ENCODE assay signal across 8 mouse cellular contexts in genomic region chrX:72655789-72656188, GRCm38 (mm10). TPM values are rescaled to one million over a fixed set of nuclear protein-coding genes. Genes with fewer than 3 reads are reported as not detected.
A peak's percentile ranks its signal among the peaks of the same experiment; 100 is the strongest.
DNase-seq lines count a peak whose midpoint lies in the region; ATAC-seq and TF ChIP-seq lines count a peak whose summit lies in the region.

No protein-coding gene starts in this region.

- peak; percentile 4 for DNase-seq in kidney, postnatal 0 days (ENCODE audit: low spot score)
- DNase-seq in kidney, adult 8-10 months: no peak
- no peak for DNase-seq in embryonic facial prominence, embryonic 14.5 days (ENCODE audit: low spot score)
- DNase-seq in left cerebral cortex, postnatal 25 days (ENCODE audit: low spot score in 2 of 2): peak; percentile 9 to 31
- DNase-seq in retina, postnatal 1 day: peak; percentile 49
- no peak for DNase-seq in natural killer cell, adult 2 months (ENCODE audit: low spot score in 2 of 2)
- DNase-seq in urinary bladder, adult 2 months (ENCODE audit: low spot score): no peak

- no peak overlapping the region for H3K27ac ChIP-seq in kidney, postnatal 0 days
- H3K27ac ChIP-seq in embryonic facial prominence, embryonic 14.5 days (replicated peaks; ENCODE audit: low read depth, low read length): no peak overlapping the region

- H3K27me3 ChIP-seq in kidney, postnatal 0 days (ENCODE audit: insufficient read depth, low read length): no peaks in the 10 kb centered on the region
- peaks cover 5% of the 10 kb centered on the region for H3K27me3 ChIP-seq in embryonic facial prominence, embryonic 14.5 days (replicated peaks; ENCODE audit: control insufficient read depth, insufficient read depth, low read length)

- 28% methylated on average over 11 of the region's 11 CpGs for WGBS in kidney, postnatal 0 days
- 16% methylated on average over 3 of the region's 11 CpGs for WGBS in embryonic facial prominence, embryonic 14.5 days

- TF ChIP-seq CTCF in kidney, postnatal 0 days (IDR thresholded peaks at IDR 0.05; ENCODE audit: low read depth): no peak

- peak overlapping the region; percentile 14 for H3K4me3 ChIP-seq in kidney, postnatal 0 days (replicated peaks; ENCODE audit: low read depth, low read length)
- peak overlapping the region; percentile 36 for H3K4me3 ChIP-seq in embryonic facial prominence, embryonic 14.5 days (ENCODE audit: low read depth, low read length)

- no peaks in the 10 kb centered on the region for H3K4me1 ChIP-seq in kidney, postnatal 0 days (replicated peaks; ENCODE audit: insufficient read depth, low read length)
- no peaks in the 10 kb centered on the region for H3K4me1 ChIP-seq in embryonic facial prominence, embryonic 14.5 days (ENCODE audit: control insufficient read depth, insufficient read depth, low read length)

- H3K4me2 ChIP-seq in kidney, postnatal 0 days (ENCODE audit: low read length): peak overlapping the region; percentile 39
- H3K4me2 ChIP-seq in embryonic facial prominence, embryonic 14.5 days (ENCODE audit: low read depth, low read length): peak overlapping the region; percentile 56

- no peak; the same call in 1 of the 2 replicates for ATAC-seq in kidney, postnatal 0 days (replicated peaks; ENCODE audit: low FRiP score, low read depth)
- ATAC-seq in embryonic facial prominence, embryonic 14.5 days (ENCODE audit: low read depth): no peak; the same call in 1 of the 2 replicates
- no peak for ATAC-seq in erythroid progenitor cell, adult 5-6 weeks (replicated peaks; ENCODE audit: low FRiP score, poor library complexity, severe bottlenecking)

- H3K9ac ChIP-seq in kidney, postnatal 0 days (ENCODE audit: low read depth, low read length): no peak overlapping the region
- H3K9ac ChIP-seq in embryonic facial prominence, embryonic 14.5 days (ENCODE audit: low read depth, low read length): peak overlapping the region; percentile 49

- intact Hi-C loops in left cerebral cortex, postnatal 25 days (cut with DNase I): no loop called here

- H3K9me3 ChIP-seq in kidney, postnatal 0 days (replicated peaks; ENCODE audit: low read length): no peaks in the 10 kb centered on the region
- no peaks in the 10 kb centered on the region for H3K9me3 ChIP-seq in embryonic facial prominence, embryonic 14.5 days (ENCODE audit: control insufficient read depth, low read length)

- no peaks in the 10 kb centered on the region for H3K36me3 ChIP-seq in kidney, postnatal 0 days (ENCODE audit: insufficient read depth, low read length)
- H3K36me3 ChIP-seq in embryonic facial prominence, embryonic 14.5 days (ENCODE audit: control insufficient read depth, insufficient read depth, low read length): no peaks in the 10 kb centered on the region

RNA-seq across cellular contexts. Expression of gene Gabra3, which starts 0.9 kb away (rescaled TPM):
- 0.64 and 0.68 TPM in 2 replicates for polyA plus RNA-seq in kidney, postnatal 0 days (2015; fragmentation: Nextera tagmentation; extraction: Ambion mirVana)
- 2.0 and 2.4 TPM in 2 replicates for polyA plus RNA-seq in embryonic facial prominence, embryonic 14.5 days (2014; fragmentation: Nextera tagmentation; extraction: Ambion mirVana)
- total RNA-seq in left cerebral cortex, postnatal 25 days (2021): 10 to 100 TPM; 95.2 to 99.8 TPM
- polyA plus RNA-seq in urinary bladder, adult 2 months (2012; rRNA removed): 13.7 and 16.9 TPM in 2 replicates
- total RNA-seq in erythroid progenitor cell, adult 5-6 weeks (2015; ENCODE audit: low replicate concordance): not detected in 2 replicates
- total RNA-seq in erythroid progenitor cell, adult 5-6 weeks (2017; ENCODE audit: low replicate concordance): not detected in 2 replicates

Comparison
In these comparisons a context has a peak if more than half of its experiments do, and no peak if none do; other contexts are left out.
1. DNase-seq: peak in kidney, postnatal 0 days (single experiment), left cerebral cortex, postnatal 25 days (2 of 2) and retina, postnatal 1 day (single experiment); none in kidney, adult 8-10 months (0 of 2), embryonic facial prominence, embryonic 14.5 days (single experiment), natural killer cell, adult 2 months (0 of 2) and urinary bladder, adult 2 months (single experiment).